Mouse (Mus musculus): Measurements from ENCODE around the gene Klf3. TPM values are rescaled to one million over a fixed set of nuclear protein-coding genes. Genes with fewer than 3 reads are reported as not detected.

The Klf3 gene
- polyA plus RNA-seq, 1 experiment from 2014 or later, result 63.7 TPM

- WGBS, result 10% methylated on average over 5 of the region's 5 CpGs
- peak; percentile 3; the same call in 1 of the 2 replicates for ATAC-seq (ENCODE audit: insufficient read depth, low FRiP score)
These were observed 57.8 kb downstream of the Klf3 start for GRCm38 (mm10) chr5:64860900-64861470.

GRCm38 (mm10) chr5:64861471-64862199 is 58.4 kb downstream of the Klf3 start:
- peak overlapping the region; percentile 49 for H3K9ac ChIP-seq (ENCODE audit: low read length)
- H3K4me2 ChIP-seq (ENCODE audit: low read depth, low read length), result peak overlapping the region; percentile 51
- H3K27me3 ChIP-seq (ENCODE audit: control insufficient read depth, insufficient read depth, low read length), result no peaks in the 10 kb centered on the region
- H3K4me1 ChIP-seq (ENCODE audit: control insufficient read depth, insufficient read depth, low read length), result peaks cover 46% of the 10 kb centered on the region
- peak; percentile 86 for ATAC-seq (ENCODE audit: insufficient read depth, low FRiP score)
- H3K9me3 ChIP-seq (replicated peaks; ENCODE audit: control insufficient read depth, low read length), result no peaks in the 10 kb centered on the region
- H3K4me3 ChIP-seq (replicated peaks; ENCODE audit: low read length), result peak overlapping the region; percentile 30
- H3K27ac ChIP-seq (ENCODE audit: low read length), result peak overlapping the region; percentile 99
- H3K36me3 ChIP-seq (ENCODE audit: control insufficient read depth, insufficient read depth, low read length), result no peaks in the 10 kb centered on the region
- 19% methylated on average over 17 of the region's 17 CpGs for WGBS

More at GRCm38 (mm10) chr5:64860900-64861470, 57.8 kb downstream of the Klf3 start:
- peak overlapping the region; percentile 51 for H3K4me2 ChIP-seq (ENCODE audit: low read depth, low read length)
- peak overlapping the region; percentile 99 for H3K27ac ChIP-seq (ENCODE audit: low read length)
- H3K4me1 ChIP-seq (ENCODE audit: control insufficient read depth, insufficient read depth, low read length), result peaks cover 41% of the 10 kb centered on the region
- peak overlapping the region; percentile 49 for H3K9ac ChIP-seq (ENCODE audit: low read length)
- H3K9me3 ChIP-seq (replicated peaks; ENCODE audit: control insufficient read depth, low read length), result no peaks in the 10 kb centered on the region
- H3K4me3 ChIP-seq (replicated peaks; ENCODE audit: low read length), result peak overlapping the region; percentile 30
- H3K36me3 ChIP-seq (ENCODE audit: control insufficient read depth, insufficient read depth, low read length), result no peaks in the 10 kb centered on the region
- no peaks in the 10 kb centered on the region for H3K27me3 ChIP-seq (ENCODE audit: control insufficient read depth, insufficient read depth, low read length)

GRCm38 (mm10) chr5:64862269-64862668 is 59.1 kb downstream of the Klf3 start:
- H3K9ac ChIP-seq (ENCODE audit: low read length), result peak overlapping the region; percentile 49
- no peak overlapping the region; the same call in 1 of the 2 replicates for H3K4me3 ChIP-seq (replicated peaks; ENCODE audit: low read length)
- H3K4me1 ChIP-seq (ENCODE audit: control insufficient read depth, insufficient read depth, low read length), result peaks cover 46% of the 10 kb centered on the region
- no peaks in the 10 kb centered on the region for H3K27me3 ChIP-seq (ENCODE audit: control insufficient read depth, insufficient read depth, low read length)
- ATAC-seq (ENCODE audit: insufficient read depth, low FRiP score), result peak; percentile 54
- H3K36me3 ChIP-seq (ENCODE audit: control insufficient read depth, insufficient read depth, low read length), result no peaks in the 10 kb centered on the region
- WGBS, result 20% methylated on average over 9 of the region's 9 CpGs
- H3K27ac ChIP-seq (ENCODE audit: low read length), result peak overlapping the region; percentile 99
- peak overlapping the region; percentile 51 for H3K4me2 ChIP-seq (ENCODE audit: low read depth, low read length)
- H3K9me3 ChIP-seq (replicated peaks; ENCODE audit: control insufficient read depth, low read length), result no peaks in the 10 kb centered on the region

- no peak overlapping the region for H3K9ac ChIP-seq (ENCODE audit: low read length)
- 0 out of 2 replicates have a peak overlapping the region, but pooled peaks have one; percentile 0 for H3K4me2 ChIP-seq (ENCODE audit: low read depth, low read length)
- H3K9me3 ChIP-seq (replicated peaks; ENCODE audit: control insufficient read depth, low read length), result no peaks in the 10 kb centered on the region
- peak; percentile 75 for ATAC-seq (ENCODE audit: insufficient read depth, low FRiP score)
- peak overlapping the region; percentile 85 for H3K27ac ChIP-seq (ENCODE audit: low read length)
- WGBS, result 32% methylated on average over 4 of the region's 4 CpGs
- H3K27me3 ChIP-seq (ENCODE audit: control insufficient read depth, insufficient read depth, low read length), result no peaks in the 10 kb centered on the region
- H3K36me3 ChIP-seq (ENCODE audit: control insufficient read depth, insufficient read depth, low read length), result no peaks in the 10 kb centered on the region
- peaks cover 46% of the 10 kb centered on the region for H3K4me1 ChIP-seq (ENCODE audit: control insufficient read depth, insufficient read depth, low read length)
- H3K4me3 ChIP-seq (replicated peaks; ENCODE audit: low read length), result no peak overlapping the region
These were observed 61.5 kb downstream of the Klf3 start for GRCm38 (mm10) chr5:64864699-64865108.

- Histone ChIP-seq H3K9ac (ENCODE audit: low read length) (peak overlapping the region; percentile 33; the same call in 1 of the 2 replicates), H3K36me3 (ENCODE audit: control insufficient read depth, insufficient read depth, low read length) (no peaks in the 10 kb centered on the region), H3K4me1 (ENCODE audit: control insufficient read depth, insufficient read depth, low read length) (peaks cover 42% of the 10 kb centered on the region), H3K27ac (ENCODE audit: low read length) (peak overlapping the region; percentile 85), H3K9me3 (replicated peaks; ENCODE audit: control insufficient read depth, low read length) (no peaks in the 10 kb centered on the region), H3K4me2 (ENCODE audit: low read depth, low read length) (0 out of 2 replicates have a peak overlapping the region, but pooled peaks have one; percentile 0), H3K27me3 (ENCODE audit: control insufficient read depth, insufficient read depth, low read length) (no peaks in the 10 kb centered on the region), H3K4me3 (replicated peaks; ENCODE audit: low read length) (no peak overlapping the region)
- 61% methylated on average over 12 of the region's 12 CpGs for WGBS
- no peak for ATAC-seq (ENCODE audit: insufficient read depth, low FRiP score)
These were observed 62.2 kb downstream of the Klf3 start for GRCm38 (mm10) chr5:64865219-64865964.

- Histone ChIP-seq H3K27ac (ENCODE audit: low read length) (peak overlapping the region; percentile 85; the same call in 1 of the 2 replicates), H3K4me3 (replicated peaks; ENCODE audit: low read length) (no peak overlapping the region), H3K27me3 (ENCODE audit: control insufficient read depth, insufficient read depth, low read length) (no peaks in the 10 kb centered on the region), H3K9ac (ENCODE audit: low read length) (0 out of 2 replicates have a peak overlapping the region, but pooled peaks have one; percentile 11), H3K9me3 (replicated peaks; ENCODE audit: control insufficient read depth, low read length) (no peaks in the 10 kb centered on the region), H3K4me1 (ENCODE audit: control insufficient read depth, insufficient read depth, low read length) (peaks cover 34% of the 10 kb centered on the region), H3K4me2 (ENCODE audit: low read depth, low read length) (no peak overlapping the region), H3K36me3 (ENCODE audit: control insufficient read depth, insufficient read depth, low read length) (no peaks in the 10 kb centered on the region)
- WGBS, result 39% methylated on average over 5 of the region's 5 CpGs
- no peak for ATAC-seq (ENCODE audit: insufficient read depth, low FRiP score)
These were observed 63.3 kb downstream of the Klf3 start for GRCm38 (mm10) chr5:64866331-64867050.

- Histone ChIP-seq H3K9ac (ENCODE audit: low read length) (no peak overlapping the region), H3K4me2 (ENCODE audit: low read depth, low read length) (no peak overlapping the region), H3K36me3 (ENCODE audit: control insufficient read depth, insufficient read depth, low read length) (no peaks in the 10 kb centered on the region), H3K4me1 (ENCODE audit: control insufficient read depth, insufficient read depth, low read length) (peaks cover 28% of the 10 kb centered on the region), H3K9me3 (replicated peaks; ENCODE audit: control insufficient read depth, low read length) (no peaks in the 10 kb centered on the region), H3K27me3 (ENCODE audit: control insufficient read depth, insufficient read depth, low read length) (no peaks in the 10 kb centered on the region), H3K27ac (ENCODE audit: low read length) (no peak overlapping the region), H3K4me3 (replicated peaks; ENCODE audit: low read length) (no peak overlapping the region)
- 35% methylated on average over 9 of the region's 9 CpGs for WGBS
- no peak for ATAC-seq (ENCODE audit: insufficient read depth, low FRiP score)
These were observed 63.9 kb downstream of the Klf3 start for GRCm38 (mm10) chr5:64867124-64867523.

- Histone ChIP-seq H3K4me2 (ENCODE audit: low read depth, low read length) (no peak overlapping the region), H3K9ac (ENCODE audit: low read length) (no peak overlapping the region), H3K27ac (ENCODE audit: low read length) (no peak overlapping the region), H3K9me3 (replicated peaks; ENCODE audit: control insufficient read depth, low read length) (no peaks in the 10 kb centered on the region), H3K4me1 (ENCODE audit: control insufficient read depth, insufficient read depth, low read length) (peaks cover 24% of the 10 kb centered on the region), H3K4me3 (replicated peaks; ENCODE audit: low read length) (no peak overlapping the region), H3K36me3 (ENCODE audit: control insufficient read depth, insufficient read depth, low read length) (no peaks in the 10 kb centered on the region), H3K27me3 (ENCODE audit: control insufficient read depth, insufficient read depth, low read length) (no peaks in the 10 kb centered on the region)
- no peak for ATAC-seq (ENCODE audit: insufficient read depth, low FRiP score)
- 89% methylated on average over 5 of the region's 5 CpGs for WGBS
These were observed 64.4 kb downstream of the Klf3 start for GRCm38 (mm10) chr5:64867551-64867950.
